Mouse (Mus musculus): ENCODE results near the gene Pcbp1.
"Not testable (repeated sequence)": the region's sequence is repeated elsewhere in the genome, so short reads cannot be mapped to it uniquely, and the experiment has no call there.

Pcbp1 gene

GRCm38 (mm10) chr6:86526032-86526960, at the start of gene Pcbp1:
Gene Pcbp1 (minus strand): TSS chr6:86526321.
- DNase-seq (ENCODE audit: low spot score in 2 of 2), result peak; percentile 92 to 95

- DNase-seq (ENCODE audit: low spot score in 2 of 2), result no peak
Observed at GRCm38 (mm10) chr6:86574495-86574894, 48.4 kb upstream of the Pcbp1 start.

GRCm38 (mm10) chr6:86570830-86571229, 44.7 kb upstream of the Pcbp1 start:
- no peak for DNase-seq (ENCODE audit: low spot score in 2 of 2)

- peak in 1 of 2 experiments; percentile 16 for DNase-seq (ENCODE audit: low spot score in 2 of 2)
Observed at GRCm38 (mm10) chr6:86569461-86569820, 43.3 kb upstream of the Pcbp1 start.

GRCm38 (mm10) chr6:86568816-86569460, 42.8 kb upstream of the Pcbp1 start:
- no peak for DNase-seq (ENCODE audit: low spot score in 2 of 2)

- DNase-seq (ENCODE audit: low spot score in 2 of 2), result no peak
Observed at GRCm38 (mm10) chr6:86565782-86566181, 39.7 kb upstream of the Pcbp1 start.

- not testable (repeated sequence) for DNase-seq (ENCODE audit: low spot score in 2 of 2)
Observed at GRCm38 (mm10) chr6:86557182-86557581, 31.1 kb upstream of the Pcbp1 start.

GRCm38 (mm10) chr6:86556345-86557058, 30.4 kb upstream of the Pcbp1 start:
- DNase-seq (ENCODE audit: low spot score in 2 of 2), result no peak

- no peak for DNase-seq (ENCODE audit: low spot score in 2 of 2)
Observed at GRCm38 (mm10) chr6:86550587-86550986, 24.5 kb upstream of the Pcbp1 start.

- DNase-seq (ENCODE audit: low spot score in 2 of 2), result peak in 1 of 2 experiments; percentile 18
Observed at GRCm38 (mm10) chr6:86547880-86548367, 21.8 kb upstream of the Pcbp1 start.

- no peak for DNase-seq (ENCODE audit: low spot score in 2 of 2)
Observed at GRCm38 (mm10) chr6:86547228-86547755, 21.2 kb upstream of the Pcbp1 start.

GRCm38 (mm10) chr6:86545236-86545635, 19.1 kb upstream of the Pcbp1 start:
- DNase-seq (ENCODE audit: low spot score in 2 of 2), result no peak

- DNase-seq (ENCODE audit: low spot score in 2 of 2), result no peak
Observed at GRCm38 (mm10) chr6:86543869-86544268, 17.7 kb upstream of the Pcbp1 start.

- DNase-seq (ENCODE audit: low spot score in 2 of 2), result no peak
Observed at GRCm38 (mm10) chr6:86543060-86543459, 16.9 kb upstream of the Pcbp1 start.

GRCm38 (mm10) chr6:86541650-86542049, 15.5 kb upstream of the Pcbp1 start:
- DNase-seq (ENCODE audit: low spot score in 2 of 2), result no peak

- no peak for DNase-seq (ENCODE audit: low spot score in 2 of 2)
Observed at GRCm38 (mm10) chr6:86528451-86528785, 2.3 kb upstream of the Pcbp1 start.

GRCm38 (mm10) chr6:86527766-86528450, 1.8 kb upstream of the Pcbp1 start:
- DNase-seq (ENCODE audit: low spot score in 2 of 2), result no peak

- DNase-seq (ENCODE audit: low spot score in 2 of 2), result peak; percentile 71 to 93
Observed at GRCm38 (mm10) chr6:86526961-86527740, 1.0 kb upstream of the Pcbp1 start.

GRCm38 (mm10) chr6:86525646-86526031, 482 bp downstream of the Pcbp1 start:
- DNase-seq (ENCODE audit: low spot score in 2 of 2), result peak; percentile 54 to 80

- DNase-seq (ENCODE audit: low spot score in 2 of 2), result peak; percentile 16 to 59
Observed at GRCm38 (mm10) chr6:86524879-86525645, 1.1 kb downstream of the Pcbp1 start.

Measured in urinary bladder, adult 18-20 months (tissue).